Mouse (Mus musculus) kidney, adult 18-20 months (tissue): ENCODE results near the gene Pou2af1.
A peak's percentile ranks its signal among the peaks of the same experiment; 100 is the strongest.

Source experiments
- DNase-seq: peaks from one replicate; pipeline ENCODE4 v3.0.0; 2021

The Pou2af1 gene

GRCm38 (mm10) chr9:51230701-51231389 lies 17.3 kb downstream of the Pou2af1 start:
- no peak for DNase-seq

- DNase-seq: no peak
These were observed 18.7 kb downstream of the Pou2af1 start for GRCm38 (mm10) chr9:51232163-51232562.

GRCm38 (mm10) chr9:51238741-51239385 lies 25.4 kb downstream of the Pou2af1 start:
- DNase-seq: no peak

GRCm38 (mm10) chr9:51256780-51257502 lies 43.4 kb downstream of the Pou2af1 start:
- no peak for DNase-seq

- no peak for DNase-seq
These were observed 44.9 kb downstream of the Pou2af1 start for GRCm38 (mm10) chr9:51258426-51258825.

GRCm38 (mm10) chr9:51268852-51269251 lies 55.3 kb downstream of the Pou2af1 start:
- DNase-seq: no peak

GRCm38 (mm10) chr9:51271073-51271472 lies 57.6 kb downstream of the Pou2af1 start:
- no peak for DNase-seq

- no peak for DNase-seq
These were observed 58.6 kb downstream of the Pou2af1 start for GRCm38 (mm10) chr9:51272102-51272501.

- DNase-seq: no peak
These were observed 60.2 kb downstream of the Pou2af1 start for GRCm38 (mm10) chr9:51273581-51274154.

- no peak for DNase-seq
These were observed 61.2 kb downstream of the Pou2af1 start for GRCm38 (mm10) chr9:51274678-51275077.

- no peak for DNase-seq
These were observed 64.5 kb downstream of the Pou2af1 start for GRCm38 (mm10) chr9:51277834-51278498.

GRCm38 (mm10) chr9:51278500-51279381 lies 65.2 kb downstream of the Pou2af1 start, which contains the start of gene Colca2:
Gene Colca2, minus strand, starts transcription at chr9:51278569.
- peak; percentile 86 for DNase-seq

GRCm38 (mm10) chr9:51286079-51286478 lies 72.6 kb downstream of the Pou2af1 start:
- DNase-seq: no peak
